Mouse (Mus musculus) midbrain, embryonic 11.5 days (tissue): ENCODE results near the gene Cmtm3. TPM values are rescaled to one million over a fixed set of nuclear protein-coding genes. Genes with fewer than 3 reads are reported as not detected.

Experiments
- ATAC-seq: fragments of 200-750 bp; cut with Nextera tagmentation; 2 replicates; pipeline ENCODE4 v1.8.0; 2017; ENCODE audit warnings: moderate TSS enrichment, moderate library complexity; ENCODE audit not compliant: low FRiP score
- DNase-seq: peaks from one replicate; pipeline ENCODE4 v3.0.0; 2015; ENCODE audit warnings: low spot score; ENCODE audit errors: missing footprints
- H3K27ac ChIP-seq: fragments of 300-500 bp; sonication (generic); 2 replicates; pipeline ENCODE4 v1.5.1; 2014; ENCODE audit warnings: low read depth, low read length
- H3K27me3 ChIP-seq: fragments of 300-500 bp; sonication (generic); 2 replicates; pipeline ENCODE4 v1.6.1; 2014; ENCODE audit warnings: mild to moderate bottlenecking, low read length, moderate library complexity, mixed read lengths; ENCODE audit not compliant: control insufficient read depth, insufficient read depth
- H3K36me3 ChIP-seq: fragments of 300-500 bp; sonication (generic); 2 replicates; pipeline ENCODE4 v1.6.1; 2014; ENCODE audit warnings: mild to moderate bottlenecking, low read length, moderate library complexity, mixed read lengths; ENCODE audit not compliant: control insufficient read depth, insufficient read depth
- H3K4me1 ChIP-seq: fragments of 300-500 bp; sonication (generic); 2 replicates; pipeline ENCODE4 v1.6.1; 2014; ENCODE audit warnings: low read length; ENCODE audit not compliant: control insufficient read depth, insufficient read depth
- H3K4me2 ChIP-seq: fragments of 300-500 bp; sonication (generic); 2 replicates; pipeline ENCODE4 v1.6.1; 2014; ENCODE audit warnings: mild to moderate bottlenecking, moderate library complexity
- H3K4me3 ChIP-seq: fragments of 300-500 bp; sonication (generic); 2 replicates; pipeline ENCODE4 v1.5.1; 2014; ENCODE audit warnings: low read depth, low read length
- H3K9ac ChIP-seq: fragments of 300-500 bp; sonication (generic); 2 replicates; pipeline ENCODE4 v1.6.1; 2014; ENCODE audit warnings: low read length
- H3K9me3 ChIP-seq: fragments of 300-500 bp; sonication (generic); 2 replicates; pipeline ENCODE4 v1.6.1; 2016; ENCODE audit warnings: low read length; ENCODE audit not compliant: control insufficient read depth
- WGBS: fragments of 180-500 bp; shearing (Covaris S2); extraction: QIAGEN DNeasy Blood & Tissue Kit; methylation state at CpG from one replicate; pipeline ENCODE4 v1.1.7; 2014; 5-methylcytosine and 5-hydroxymethylcytosine counted together
- polyA plus RNA-seq: library from polyadenylated mRNA; unstranded; fragments of >200 nt; fragmentation: Nextera tagmentation; extraction: Ambion mirVana; gene quantifications from 2 replicates; pipeline ENCODE4 v1.2.1, GENCODE M21; 2014

Cmtm3 gene
- polyA plus RNA-seq, 1 experiment from 2014 or later: 74.3 TPM

DNA sequence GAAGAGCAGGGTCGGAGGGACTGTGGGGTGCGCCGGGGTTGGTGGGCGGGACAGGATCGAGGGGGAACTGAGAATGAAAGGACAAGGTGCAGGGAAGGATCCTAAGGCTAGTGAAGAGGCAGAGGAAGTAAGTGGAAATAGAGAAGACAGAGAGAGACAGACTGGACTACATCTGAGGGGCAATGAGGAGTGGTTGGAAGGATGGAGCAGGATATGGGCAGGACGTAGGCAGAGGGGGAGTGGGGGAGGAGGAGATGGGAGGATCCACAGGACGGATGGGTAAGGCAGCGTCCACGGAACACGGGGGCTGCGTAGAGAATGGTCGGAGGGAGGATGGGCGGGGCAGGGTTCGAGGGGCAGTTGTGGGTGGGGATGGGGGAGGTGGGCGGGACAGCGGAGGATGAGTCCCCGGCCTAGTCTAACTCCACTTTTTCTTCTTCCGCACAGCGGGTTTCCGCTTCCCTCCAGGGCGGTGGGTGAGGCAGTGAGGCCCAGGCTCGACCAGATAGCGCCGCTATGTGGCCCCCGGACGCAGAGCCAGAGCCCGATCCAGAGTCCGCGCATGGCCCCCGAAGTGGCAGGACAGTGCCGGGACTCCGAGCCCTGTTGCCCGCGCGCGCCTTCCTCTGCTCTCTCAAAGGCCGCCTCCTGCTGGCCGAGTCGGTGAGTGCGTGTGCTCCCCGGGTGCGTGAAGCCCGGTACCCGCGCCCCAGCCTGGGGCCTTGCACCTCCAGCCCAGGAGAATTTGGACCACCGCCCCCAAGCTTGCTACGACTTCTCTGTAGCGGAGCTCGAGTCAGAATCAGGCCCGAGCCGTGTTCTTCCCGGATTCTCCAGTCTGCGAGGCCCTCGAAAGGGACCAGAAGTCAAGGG lies 1.3 kb downstream of the Cmtm3 start:
- Histone ChIP-seq H3K9me3 (no peaks in the 10 kb centered on the region), H3K27ac (peak overlapping the region; percentile 17; the same call in 1 of the 2 replicates), H3K27me3 (no peaks in the 10 kb centered on the region), H3K36me3 (no peaks in the 10 kb centered on the region), H3K4me3 (peak overlapping the region; percentile 55), H3K9ac (peak overlapping the region; percentile 80), H3K4me1 (no peaks in the 10 kb centered on the region; the same call in 1 of the 2 replicates), H3K4me2 (peak overlapping the region; percentile 76)
- DNase-seq: peak; percentile 98
- ATAC-seq: peak; percentile 80
- under 1% methylated on average over 53 of the region's 54 CpGs for WGBS

DNA sequence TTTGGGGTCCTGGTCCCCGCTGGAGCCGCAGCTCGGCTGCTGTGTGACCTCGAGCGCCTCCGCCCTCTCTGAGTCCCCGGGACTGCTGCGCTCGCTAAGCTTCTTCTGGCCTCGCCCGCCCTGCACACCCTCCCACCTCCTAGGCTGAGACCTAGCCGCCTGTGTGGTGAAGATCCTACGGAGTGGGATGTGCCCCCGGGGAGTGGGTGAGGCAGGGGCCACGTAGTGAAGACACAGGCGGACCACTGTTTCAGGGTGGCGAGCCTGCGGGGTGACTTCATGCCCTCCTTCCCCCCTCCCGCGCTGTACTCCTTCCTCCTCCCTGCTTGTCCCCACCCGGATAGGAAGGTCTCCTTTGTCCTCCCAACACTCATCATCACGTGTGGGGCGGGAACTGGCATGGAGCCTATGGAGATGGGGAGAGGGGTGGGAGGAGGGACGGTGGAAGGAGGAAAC lies 1.9 kb downstream of the Cmtm3 start:
- H3K9ac ChIP-seq: peak overlapping the region; percentile 80
- no peaks in the 10 kb centered on the region for H3K36me3 ChIP-seq
- H3K27ac ChIP-seq: peak overlapping the region; percentile 7; the same call in 1 of the 2 replicates
- no peaks in the 10 kb centered on the region for H3K9me3 ChIP-seq
- H3K4me1 ChIP-seq: no peaks in the 10 kb centered on the region; the same call in 1 of the 2 replicates
- no peak for DNase-seq
- peak overlapping the region; percentile 76 for H3K4me2 ChIP-seq
- H3K27me3 ChIP-seq: no peaks in the 10 kb centered on the region
- peak overlapping the region; percentile 55 for H3K4me3 ChIP-seq
- peak; percentile 72 for ATAC-seq
- WGBS: 2% methylated on average over 24 of the region's 24 CpGs

DNA sequence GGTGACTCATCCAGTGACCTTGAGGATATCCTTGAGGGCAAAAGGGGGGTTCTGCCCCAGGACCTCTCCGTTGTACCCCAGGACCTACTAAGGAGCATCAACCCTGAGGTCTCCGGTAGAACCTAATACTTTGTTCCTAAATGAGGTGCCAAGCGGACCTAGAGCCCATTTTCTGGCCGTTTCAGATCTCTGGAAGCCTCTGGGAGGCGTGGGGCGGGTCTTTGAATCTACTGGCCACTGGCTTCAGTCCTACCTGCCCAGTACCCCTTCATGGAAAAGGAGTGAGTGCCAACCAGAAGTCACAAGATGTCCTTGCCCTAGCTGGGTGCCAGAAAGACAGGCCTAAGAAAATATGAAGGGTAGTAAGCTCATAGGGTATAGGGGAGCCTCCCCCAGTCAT lies 2.5 kb downstream of the Cmtm3 start:
- Histone ChIP-seq H3K27me3 (no peaks in the 10 kb centered on the region), H3K27ac (no peak overlapping the region), H3K4me2 (peak overlapping the region; percentile 76), H3K4me1 (no peaks in the 10 kb centered on the region; the same call in 1 of the 2 replicates), H3K9me3 (no peaks in the 10 kb centered on the region), H3K36me3 (no peaks in the 10 kb centered on the region), H3K9ac (no peak overlapping the region), H3K4me3 (peak overlapping the region; percentile 55)
- DNase-seq: no peak
- peak; percentile 0; the same call in 1 of the 2 replicates for ATAC-seq
- 42% methylated on average over 6 of the region's 6 CpGs for WGBS

DNA sequence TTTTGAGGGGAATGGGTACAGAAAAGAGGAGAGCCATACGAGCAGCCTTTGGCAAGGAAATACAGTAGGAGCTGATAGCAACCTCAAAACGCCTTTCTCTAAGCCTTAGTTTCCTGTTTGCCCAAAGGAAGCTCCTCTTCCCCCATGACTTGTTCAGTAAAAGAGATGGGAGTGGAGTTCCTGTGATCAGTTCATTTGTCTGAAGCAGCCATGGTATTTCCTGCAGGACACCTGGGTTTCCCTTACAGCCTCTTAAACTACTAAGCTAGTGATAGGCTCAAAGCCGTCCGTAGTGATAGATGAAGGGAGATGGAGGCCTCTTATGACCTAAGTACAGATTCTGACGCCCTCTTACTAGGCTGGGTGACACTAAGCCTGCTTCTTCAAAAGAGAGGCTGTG lies 3.2 kb downstream of the Cmtm3 start:
- Histone ChIP-seq H3K9ac (no peak overlapping the region), H3K27ac (no peak overlapping the region), H3K4me3 (no peak overlapping the region), H3K4me1 (no peaks in the 10 kb centered on the region; the same call in 1 of the 2 replicates), H3K36me3 (no peaks in the 10 kb centered on the region), H3K9me3 (no peaks in the 10 kb centered on the region), H3K27me3 (no peaks in the 10 kb centered on the region), H3K4me2 (no peak overlapping the region)
- ATAC-seq (no peak), DNase-seq (no peak)
- 81% methylated on average over 5 of the region's 5 CpGs for WGBS

DNA sequence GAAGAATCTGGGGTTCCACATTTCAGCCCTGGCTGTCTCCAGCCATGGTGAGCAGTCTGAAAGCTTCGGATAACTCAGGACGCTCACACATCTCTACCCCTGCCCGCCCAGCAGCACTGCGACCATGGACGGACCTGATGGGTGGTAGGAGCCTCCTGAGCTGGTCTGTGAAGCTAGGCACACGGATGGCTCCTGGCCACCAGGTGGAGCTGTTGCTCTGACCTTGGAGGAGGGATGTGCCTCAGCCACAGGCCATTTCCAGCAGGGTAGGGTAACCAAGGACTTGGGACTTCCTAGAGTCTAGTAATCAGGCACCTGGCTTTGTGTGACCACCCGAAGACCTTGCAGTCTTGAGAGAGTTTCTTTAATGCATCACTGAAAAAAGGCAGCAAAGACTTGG lies 4.7 kb downstream of the Cmtm3 start:
- Histone ChIP-seq H3K4me3 (no peak overlapping the region), H3K9ac (no peak overlapping the region), H3K4me2 (no peak overlapping the region), H3K4me1 (no peaks in the 10 kb centered on the region; the same call in 1 of the 2 replicates), H3K9me3 (no peaks in the 10 kb centered on the region), H3K36me3 (no peaks in the 10 kb centered on the region), H3K27me3 (no peaks in the 10 kb centered on the region), H3K27ac (no peak overlapping the region)
- 10% methylated on average over 7 of the region's 7 CpGs for WGBS
- DNase-seq (peak; percentile 98), ATAC-seq (peak; percentile 31)

DNA sequence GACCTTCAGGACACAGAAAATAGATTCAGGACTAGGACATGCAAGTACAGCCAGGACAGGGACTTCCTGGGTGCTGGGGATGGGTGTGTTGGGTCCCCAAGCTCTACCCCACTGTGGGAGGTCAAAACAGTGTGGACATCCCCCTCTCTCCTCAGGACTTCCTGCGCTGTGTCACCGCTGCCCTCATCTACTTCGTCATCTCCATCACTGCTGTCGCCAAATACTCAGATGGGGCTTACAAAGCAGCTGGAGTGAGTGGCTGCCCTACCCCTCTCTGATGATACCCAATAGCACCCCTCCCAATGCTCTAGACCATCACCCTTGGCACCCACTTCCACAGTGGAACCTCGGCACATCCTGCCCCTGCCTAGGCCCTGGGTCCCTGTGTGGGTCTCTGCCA lies 5.4 kb downstream of the Cmtm3 start:
- H3K4me2 ChIP-seq: no peak overlapping the region
- ATAC-seq: no peak
- H3K27ac ChIP-seq: no peak overlapping the region
- H3K27me3 ChIP-seq: no peaks in the 10 kb centered on the region
- no peak overlapping the region for H3K9ac ChIP-seq
- DNase-seq: no peak
- H3K4me1 ChIP-seq: no peaks in the 10 kb centered on the region; the same call in 1 of the 2 replicates
- no peaks in the 10 kb centered on the region for H3K9me3 ChIP-seq
- 90% methylated on average over 5 of the region's 5 CpGs for WGBS
- no peak overlapping the region for H3K4me3 ChIP-seq
- no peaks in the 10 kb centered on the region for H3K36me3 ChIP-seq

DNA sequence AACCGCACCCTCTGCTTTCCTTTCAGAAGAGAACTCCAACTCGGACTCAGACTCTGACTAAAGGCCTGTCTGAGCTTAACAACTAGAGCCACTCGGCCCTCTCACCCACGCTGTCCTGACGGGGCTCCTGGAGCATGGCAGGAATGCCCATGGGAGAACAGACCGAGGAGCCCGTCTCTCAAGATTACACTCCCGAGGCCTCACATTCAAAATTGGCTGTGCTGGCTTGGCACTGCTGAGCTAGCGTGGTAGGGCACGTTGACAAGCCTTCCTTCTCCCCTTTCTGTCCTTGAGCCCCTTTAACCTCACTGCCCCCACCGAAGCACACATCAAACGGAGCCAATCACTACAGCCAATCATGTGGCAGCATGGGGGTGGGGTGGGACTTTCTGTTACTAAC lies 7.5 kb downstream of the Cmtm3 start:
- ATAC-seq (no peak), DNase-seq (no peak)
- Histone ChIP-seq H3K4me1 (no peaks in the 10 kb centered on the region; the same call in 1 of the 2 replicates), H3K4me2 (no peak overlapping the region), H3K9ac (no peak overlapping the region), H3K4me3 (no peak overlapping the region), H3K27ac (no peak overlapping the region), H3K9me3 (no peaks in the 10 kb centered on the region), H3K36me3 (no peaks in the 10 kb centered on the region), H3K27me3 (no peaks in the 10 kb centered on the region)
- WGBS: 58% methylated on average over 12 of the region's 12 CpGs

DNA sequence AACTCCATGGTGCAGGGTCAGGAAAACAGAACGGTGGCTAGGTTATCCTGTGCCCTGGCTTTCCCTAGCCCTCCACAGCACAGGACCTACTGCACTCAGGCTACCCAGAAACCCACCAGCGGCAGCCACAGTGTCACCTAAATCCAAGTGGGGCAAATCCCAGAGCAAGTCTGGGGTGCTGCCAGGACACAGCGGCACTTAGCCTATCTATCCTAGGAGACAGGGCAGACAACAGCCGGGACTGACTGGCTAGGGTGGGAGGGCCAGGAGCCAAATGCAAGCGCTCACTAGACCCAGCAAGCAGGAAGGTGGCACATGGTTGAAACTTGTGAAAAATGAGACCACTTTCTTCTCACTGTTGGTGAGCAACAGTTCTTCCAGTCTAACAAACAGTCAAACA lies 9.8 kb downstream of the Cmtm3 start:
- H3K27me3 ChIP-seq: no peaks in the 10 kb centered on the region
- H3K4me2 ChIP-seq: no peak overlapping the region
- H3K27ac ChIP-seq: no peak overlapping the region
- H3K4me1 ChIP-seq: peaks cover 3% of the 10 kb centered on the region; the same call in 1 of the 2 replicates
- H3K36me3 ChIP-seq: no peaks in the 10 kb centered on the region
- no peak overlapping the region for H3K9ac ChIP-seq
- DNase-seq (no peak), ATAC-seq (no peak)
- WGBS: 90% methylated on average over 5 of the region's 5 CpGs
- no peaks in the 10 kb centered on the region for H3K9me3 ChIP-seq
- no peak overlapping the region for H3K4me3 ChIP-seq

DNA sequence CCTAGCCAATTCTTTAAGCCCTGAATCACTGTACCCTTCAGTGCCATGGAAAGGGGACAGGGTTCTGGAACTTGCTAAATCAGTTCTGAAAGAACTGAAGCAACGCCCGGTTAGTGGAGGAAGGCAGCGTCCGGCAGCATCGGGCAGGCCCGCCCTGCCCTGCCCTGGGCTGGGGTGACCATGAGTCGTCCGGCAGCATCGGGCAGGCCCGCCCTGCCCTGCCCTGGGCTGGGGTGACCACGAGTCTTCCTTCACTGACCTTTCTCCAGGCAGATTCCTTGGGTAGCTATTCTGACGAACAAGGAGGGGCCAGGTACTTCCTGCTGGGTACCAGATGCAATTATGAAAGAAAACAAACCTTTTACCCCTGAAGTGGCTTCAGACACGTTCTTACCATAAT lies 10.8 kb downstream of the Cmtm3 start:
- Histone ChIP-seq H3K4me2 (no peak overlapping the region), H3K36me3 (no peaks in the 10 kb centered on the region), H3K9ac (no peak overlapping the region), H3K9me3 (no peaks in the 10 kb centered on the region), H3K4me3 (no peak overlapping the region), H3K27ac (no peak overlapping the region), H3K4me1 (peaks cover 3% of the 10 kb centered on the region; the same call in 1 of the 2 replicates), H3K27me3 (no peaks in the 10 kb centered on the region)
- no peak for DNase-seq
- no peak for ATAC-seq
- WGBS: 90% methylated on average over 13 of the region's 13 CpGs
